Mouse (Mus musculus): ENCODE data around the gene Scand1. TPM values are rescaled to one million over a fixed set of nuclear protein-coding genes. Genes with fewer than 3 reads are reported as not detected.

Gene Scand1
- polyA plus RNA-seq, 2 experiments from 2014 or later: 2.9 to 3.7 TPM

- ATAC-seq: no peak
Measured at GRCm38 (mm10) chr2:156307261-156307660, 5.2 kb downstream of the Scand1 start.

GRCm38 (mm10) chr2:156305818-156306217, 6.7 kb downstream of the Scand1 start:
- no peak for ATAC-seq

GRCm38 (mm10) chr2:156304351-156304750, 8.2 kb downstream of the Scand1 start:
- ATAC-seq: no peak

- ATAC-seq: no peak
Measured at GRCm38 (mm10) chr2:156302063-156302462, 10.4 kb downstream of the Scand1 start.

GRCm38 (mm10) chr2:156298458-156298857, 14.0 kb downstream of the Scand1 start:
- ATAC-seq: no peak

GRCm38 (mm10) chr2:156297653-156298052, 14.9 kb downstream of the Scand1 start:
- no peak for ATAC-seq

- no peak for ATAC-seq
Measured at GRCm38 (mm10) chr2:156296190-156296589, 16.3 kb downstream of the Scand1 start.

- no peak for ATAC-seq
Measured at GRCm38 (mm10) chr2:156295601-156296063, 16.9 kb downstream of the Scand1 start.

- no peak for ATAC-seq
Measured at GRCm38 (mm10) chr2:156291998-156292397, 20.5 kb downstream of the Scand1 start.

GRCm38 (mm10) chr2:156289552-156290160, 22.8 kb downstream of the Scand1 start:
- ATAC-seq: no peak

- ATAC-seq: no peak
Measured at GRCm38 (mm10) chr2:156288222-156288621, 24.3 kb downstream of the Scand1 start.

- no peak for ATAC-seq
Measured at GRCm38 (mm10) chr2:156286733-156287132, 25.8 kb downstream of the Scand1 start.

GRCm38 (mm10) chr2:156285161-156285560, 27.3 kb downstream of the Scand1 start:
- no peak for ATAC-seq

GRCm38 (mm10) chr2:156281227-156281626, 31.3 kb downstream of the Scand1 start:
- ATAC-seq: no peak

GRCm38 (mm10) chr2:156278226-156279017, 34.1 kb downstream of the Scand1 start:
- ATAC-seq: peak; percentile 73

GRCm38 (mm10) chr2:156272553-156272952, 40.0 kb downstream of the Scand1 start:
- ATAC-seq: no peak

GRCm38 (mm10) chr2:156267636-156268035, 44.9 kb downstream of the Scand1 start:
- ATAC-seq: no peak

GRCm38 (mm10) chr2:156263204-156263893, 49.2 kb downstream of the Scand1 start:
- ATAC-seq: peak; percentile 55

Other genes with a start within 250 kb of the Scand1 start
- gene Spag4, start 247.5 kb downstream of the Scand1 start, polyA plus RNA-seq (2017; shearing (Covaris generic)): not detected
- gene Cpne1, start 200.7 kb downstream of the Scand1 start, polyA plus RNA-seq (2017; shearing (Covaris generic)): 10 to 100 TPM; 46.1 to 54.1 TPM
- 10 to 100 TPM; 16.2 to 18.7 TPM for gene Rbm12, start 200.7 kb downstream of the Scand1 start, polyA plus RNA-seq (2017; shearing (Covaris generic))
- 1 to 10 TPM; 6.0 to 8.8 TPM for gene Gm28036, start 185.6 kb downstream of the Scand1 start, polyA plus RNA-seq (2017; shearing (Covaris generic))
- 100 to 1,000 TPM; 150 to 165 TPM for gene Romo1, start 168.7 kb downstream of the Scand1 start, polyA plus RNA-seq (2017; shearing (Covaris generic))
- gene Nfs1, start 168.5 kb downstream of the Scand1 start, polyA plus RNA-seq (2017; shearing (Covaris generic)): 10 to 100 TPM; 40.6 to 45.9 TPM
- 100 to 1,000 TPM; 578 to 629 TPM for gene Rbm39, start 132.5 kb downstream of the Scand1 start, polyA plus RNA-seq (2017; shearing (Covaris generic))
- gene Phf20, start 116.2 kb downstream of the Scand1 start, polyA plus RNA-seq (2017; shearing (Covaris generic)): 10 to 100 TPM; 56.4 to 77.6 TPM
- 1 to 10 TPM; 3.1 to 6.4 TPM for gene Cnbd2, start 405 bp downstream of the Scand1 start, polyA plus RNA-seq (2017; shearing (Covaris generic))
- under 1 TPM; 0.19 to 0.24 TPM for gene Epb41l1, start 108.2 kb upstream of the Scand1 start, polyA plus RNA-seq (2017; shearing (Covaris generic))
- gene Aar2, start 234.9 kb upstream of the Scand1 start, polyA plus RNA-seq (2017; shearing (Covaris generic)): 10 to 100 TPM; 27.3 to 32.8 TPM

Measured in activated CD4-positive, CD25-positive, alpha-beta regulatory T cell, adult 4 months (primary cell).